Mouse (Mus musculus): Measurements from ENCODE around the gene Olfm1. TPM values are rescaled to one million over a fixed set of nuclear protein-coding genes. Genes with fewer than 3 reads are reported as not detected.

Olfm1 gene
- polyA plus RNA-seq, 1 experiment from 2014 or later: 340 TPM

DNA sequence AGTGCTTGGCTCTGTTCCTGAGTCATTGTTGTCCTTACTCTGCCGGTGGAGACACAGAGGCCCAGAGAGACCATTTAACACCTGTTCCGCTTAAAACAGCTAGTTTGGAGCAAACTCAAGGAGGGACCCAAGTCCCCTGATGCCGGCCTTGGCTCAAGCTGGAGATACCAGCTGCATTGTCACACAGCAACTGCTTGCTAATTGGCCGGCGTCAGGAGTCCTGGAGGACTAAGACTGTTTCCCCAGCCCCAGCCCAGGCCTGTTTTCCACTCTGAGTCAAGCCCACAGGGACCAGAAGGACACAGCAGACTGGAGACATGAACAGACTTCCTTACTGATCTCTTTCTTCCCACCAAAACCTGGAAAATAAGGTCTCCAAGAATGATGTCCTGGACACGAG is 43.7 kb downstream of the Olfm1 start:
- no peak for ATAC-seq
- H3K4me1 ChIP-seq (ENCODE audit: control insufficient read depth, insufficient read depth, low read length): no peaks in the 10 kb centered on the region

DNA sequence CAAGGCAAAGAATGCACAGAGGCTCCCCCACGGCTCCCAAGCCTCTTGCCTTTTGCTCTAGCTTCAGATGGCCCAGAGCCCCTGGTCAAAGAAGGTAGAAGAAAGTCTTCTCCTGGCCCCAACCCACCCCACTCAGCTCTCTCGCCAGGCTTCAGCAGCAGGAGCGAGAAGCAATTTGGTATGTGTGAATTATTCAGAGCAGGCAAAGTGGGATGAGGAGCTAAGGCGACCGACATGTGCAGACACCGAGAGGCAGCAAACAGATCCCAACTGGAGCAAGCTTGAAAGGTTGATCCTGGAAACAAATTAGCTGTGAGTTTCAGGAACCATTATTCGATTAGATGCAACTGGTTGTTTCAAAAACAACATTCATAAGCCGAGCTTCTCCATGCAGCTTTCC is 46.8 kb downstream of the Olfm1 start:
- H3K4me3 ChIP-seq (ENCODE audit: low read depth, low read length): no peak overlapping the region
- H3K9ac ChIP-seq (ENCODE audit: low read depth, low read length): no peak overlapping the region
- H3K27ac ChIP-seq (ENCODE audit: low read length): no peak overlapping the region
- no peaks in the 10 kb centered on the region for H3K4me1 ChIP-seq (ENCODE audit: control insufficient read depth, insufficient read depth, low read length)
- H3K4me2 ChIP-seq (ENCODE audit: low read length): no peak overlapping the region
- H3K27me3 ChIP-seq (ENCODE audit: control insufficient read depth, insufficient read depth, low read depth, low read length): no peaks in the 10 kb centered on the region
- WGBS: 80% methylated on average over 8 of the region's 8 CpGs
- no peaks in the 10 kb centered on the region for H3K36me3 ChIP-seq (ENCODE audit: control insufficient read depth, insufficient read depth, low read length)
- no peak for ATAC-seq
- H3K9me3 ChIP-seq (replicated peaks; ENCODE audit: control insufficient read depth, low read length, poor library complexity, severe bottlenecking): no peaks in the 10 kb centered on the region

More for the DNA sequence above, 43.7 kb downstream of the Olfm1 start:
- Histone ChIP-seq H3K36me3 (ENCODE audit: control insufficient read depth, insufficient read depth, low read length) (no peaks in the 10 kb centered on the region; the same call in 1 of the 2 replicates), H3K27me3 (ENCODE audit: control insufficient read depth, insufficient read depth, low read depth, low read length) (no peaks in the 10 kb centered on the region), H3K27ac (ENCODE audit: low read length) (no peak overlapping the region), H3K9me3 (replicated peaks; ENCODE audit: control insufficient read depth, low read length, poor library complexity, severe bottlenecking) (no peaks in the 10 kb centered on the region), H3K9ac (ENCODE audit: low read depth, low read length) (no peak overlapping the region), H3K4me2 (ENCODE audit: low read length) (no peak overlapping the region), H3K4me3 (ENCODE audit: low read depth, low read length) (no peak overlapping the region)
- WGBS: 80% methylated on average over 6 of the region's 6 CpGs

DNA sequence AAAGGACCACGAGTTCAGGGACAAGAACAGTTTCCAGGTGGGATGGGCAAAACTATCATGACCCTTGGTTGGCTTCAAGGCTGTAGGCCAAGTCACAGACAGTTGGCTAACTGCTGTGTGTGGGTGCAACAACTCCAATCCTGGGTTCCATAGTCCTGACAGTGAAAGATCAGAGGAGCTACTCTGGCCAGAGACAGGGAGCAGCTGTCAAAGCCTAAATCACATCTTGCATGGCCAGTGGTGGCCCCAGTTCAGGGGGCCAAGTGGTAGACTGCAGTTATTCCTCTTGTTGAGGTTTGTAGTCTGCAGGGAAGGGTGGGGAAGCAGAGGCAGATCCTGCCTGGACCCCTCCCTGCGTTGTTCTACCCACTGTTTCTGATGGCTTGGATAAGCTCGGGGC is 48.1 kb downstream of the Olfm1 start:
- Histone ChIP-seq H3K9me3 (replicated peaks; ENCODE audit: control insufficient read depth, low read length, poor library complexity, severe bottlenecking) (no peaks in the 10 kb centered on the region), H3K27me3 (ENCODE audit: control insufficient read depth, insufficient read depth, low read depth, low read length) (no peaks in the 10 kb centered on the region), H3K36me3 (ENCODE audit: control insufficient read depth, insufficient read depth, low read length) (no peaks in the 10 kb centered on the region), H3K4me3 (ENCODE audit: low read depth, low read length) (no peak overlapping the region), H3K9ac (ENCODE audit: low read depth, low read length) (no peak overlapping the region), H3K4me2 (ENCODE audit: low read length) (no peak overlapping the region), H3K4me1 (ENCODE audit: control insufficient read depth, insufficient read depth, low read length) (no peaks in the 10 kb centered on the region), H3K27ac (ENCODE audit: low read length) (no peak overlapping the region)
- no peak for ATAC-seq
- WGBS: 85% methylated on average over 3 of the region's 3 CpGs

DNA sequence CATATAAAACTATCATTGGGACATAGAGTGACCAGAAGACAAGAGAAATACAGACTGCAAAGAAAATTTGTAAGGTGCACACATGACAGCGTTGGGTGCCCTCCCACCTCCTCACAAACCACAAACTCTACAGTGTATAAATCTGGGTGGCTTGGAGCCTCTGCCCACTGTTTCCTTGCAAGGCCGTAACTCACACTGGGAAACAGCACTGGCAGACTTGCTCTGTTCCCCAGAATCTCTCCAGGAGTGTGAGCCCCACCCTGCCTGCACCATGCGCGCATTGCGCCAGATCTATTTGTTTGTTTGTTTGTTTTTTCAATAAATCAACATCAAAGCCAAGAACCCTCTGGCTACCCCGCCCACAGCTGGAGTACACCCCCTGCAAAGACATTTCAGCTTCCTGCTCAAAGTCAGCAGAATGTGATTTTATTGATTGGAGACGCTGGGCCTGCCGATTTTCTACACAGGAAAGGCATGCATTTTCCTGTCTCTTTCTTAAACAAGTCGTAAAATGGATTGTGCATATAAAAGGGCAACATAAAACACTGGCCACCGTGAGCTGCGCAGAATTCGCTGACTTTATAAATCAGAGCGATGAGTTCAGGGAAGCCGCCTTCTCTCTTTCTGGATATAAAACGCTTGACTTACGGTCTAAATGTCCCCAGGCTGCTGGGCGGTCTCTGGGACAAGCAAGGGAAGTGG is 48.9 kb downstream of the Olfm1 start:
- 74% methylated on average over 17 of the region's 17 CpGs for WGBS
- H3K4me3 ChIP-seq (ENCODE audit: low read depth, low read length): no peak overlapping the region
- ATAC-seq: no peak
- no peaks in the 10 kb centered on the region; the same call in 1 of the 2 replicates for H3K4me1 ChIP-seq (ENCODE audit: control insufficient read depth, insufficient read depth, low read length)
- H3K4me2 ChIP-seq (ENCODE audit: low read length): no peak overlapping the region
- no peaks in the 10 kb centered on the region for H3K36me3 ChIP-seq (ENCODE audit: control insufficient read depth, insufficient read depth, low read length)
- no peaks in the 10 kb centered on the region for H3K27me3 ChIP-seq (ENCODE audit: control insufficient read depth, insufficient read depth, low read depth, low read length)
- H3K27ac ChIP-seq (ENCODE audit: low read length): no peak overlapping the region; the same call in 1 of the 2 replicates
- H3K9me3 ChIP-seq (replicated peaks; ENCODE audit: control insufficient read depth, low read length, poor library complexity, severe bottlenecking): no peaks in the 10 kb centered on the region
- H3K9ac ChIP-seq (ENCODE audit: low read depth, low read length): no peak overlapping the region

DNA sequence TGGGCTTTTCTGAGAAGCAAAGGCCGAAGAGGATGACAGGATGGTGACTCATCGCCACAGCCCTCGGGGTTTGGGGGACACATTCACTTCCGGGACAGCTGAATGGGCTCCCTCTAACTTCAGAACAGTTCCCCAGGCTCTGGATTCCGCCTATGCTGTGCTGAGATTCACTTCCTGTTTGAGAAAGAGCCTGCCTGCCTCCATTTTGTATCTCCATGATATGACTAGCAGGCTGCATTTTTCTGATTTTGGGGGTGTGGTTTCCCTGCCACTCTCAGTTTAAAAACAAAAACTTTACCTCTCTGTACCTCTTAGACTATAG is 49.4 kb downstream of the Olfm1 start:
- H3K9me3 ChIP-seq (replicated peaks; ENCODE audit: control insufficient read depth, low read length, poor library complexity, severe bottlenecking): no peaks in the 10 kb centered on the region
- H3K27ac ChIP-seq (ENCODE audit: low read length): no peak overlapping the region
- H3K4me1 ChIP-seq (ENCODE audit: control insufficient read depth, insufficient read depth, low read length): peaks cover 4% of the 10 kb centered on the region; the same call in 1 of the 2 replicates

DNA sequence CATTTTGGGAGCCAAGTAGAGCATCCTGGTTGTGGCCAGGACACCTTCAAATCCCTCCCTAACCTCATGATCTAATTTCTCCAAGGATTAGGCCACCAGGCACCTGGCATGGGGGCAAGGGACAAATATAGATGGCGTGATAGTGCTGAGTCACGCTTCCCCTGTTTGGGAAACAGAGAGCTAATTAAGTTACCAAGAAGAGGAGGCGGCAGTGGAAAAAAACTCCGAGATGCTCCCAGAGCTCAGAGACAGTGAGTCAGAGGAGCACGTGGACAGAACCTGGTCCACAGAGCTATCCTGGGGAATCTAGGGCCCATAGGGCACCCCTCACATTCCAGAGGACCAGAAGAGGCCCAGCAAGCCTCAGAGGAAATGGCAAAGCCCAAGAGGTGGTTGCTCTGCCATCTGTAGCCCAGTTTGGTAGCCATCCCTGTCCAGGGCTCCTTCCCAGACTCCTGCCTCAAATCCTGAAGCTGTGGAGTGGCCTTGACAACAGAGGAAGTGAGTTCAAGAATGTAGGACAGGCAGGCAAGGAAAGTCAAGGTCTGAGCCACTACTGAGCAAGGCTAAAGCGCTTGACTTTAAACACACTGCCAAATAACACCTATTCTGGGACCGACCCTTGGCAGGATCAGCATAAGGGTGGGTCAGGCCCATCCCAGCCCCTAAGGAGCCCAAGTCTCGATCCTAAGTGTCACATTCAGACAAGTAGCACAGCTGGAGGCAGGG is 52.0 kb downstream of the Olfm1 start:
- 68% methylated on average over 8 of the region's 8 CpGs for WGBS
- Histone ChIP-seq H3K4me3 (ENCODE audit: low read depth, low read length) (no peak overlapping the region), H3K4me2 (ENCODE audit: low read length) (no peak overlapping the region), H3K36me3 (ENCODE audit: control insufficient read depth, insufficient read depth, low read length) (no peaks in the 10 kb centered on the region), H3K9me3 (replicated peaks; ENCODE audit: control insufficient read depth, low read length, poor library complexity, severe bottlenecking) (no peaks in the 10 kb centered on the region), H3K4me1 (ENCODE audit: control insufficient read depth, insufficient read depth, low read length) (peaks cover 6% of the 10 kb centered on the region; the same call in 1 of the 2 replicates), H3K27me3 (ENCODE audit: control insufficient read depth, insufficient read depth, low read depth, low read length) (no peaks in the 10 kb centered on the region), H3K9ac (ENCODE audit: low read depth, low read length) (no peak overlapping the region), H3K27ac (ENCODE audit: low read length) (no peak overlapping the region)
- no peak for ATAC-seq

More for the DNA sequence above, 49.4 kb downstream of the Olfm1 start:
- Histone ChIP-seq H3K27me3 (ENCODE audit: control insufficient read depth, insufficient read depth, low read depth, low read length) (no peaks in the 10 kb centered on the region), H3K4me3 (ENCODE audit: low read depth, low read length) (no peak overlapping the region), H3K36me3 (ENCODE audit: control insufficient read depth, insufficient read depth, low read length) (no peaks in the 10 kb centered on the region), H3K9ac (ENCODE audit: low read depth, low read length) (no peak overlapping the region), H3K4me2 (ENCODE audit: low read length) (no peak overlapping the region)
- no peak for ATAC-seq
- 69% methylated on average over 5 of the region's 5 CpGs for WGBS

DNA sequence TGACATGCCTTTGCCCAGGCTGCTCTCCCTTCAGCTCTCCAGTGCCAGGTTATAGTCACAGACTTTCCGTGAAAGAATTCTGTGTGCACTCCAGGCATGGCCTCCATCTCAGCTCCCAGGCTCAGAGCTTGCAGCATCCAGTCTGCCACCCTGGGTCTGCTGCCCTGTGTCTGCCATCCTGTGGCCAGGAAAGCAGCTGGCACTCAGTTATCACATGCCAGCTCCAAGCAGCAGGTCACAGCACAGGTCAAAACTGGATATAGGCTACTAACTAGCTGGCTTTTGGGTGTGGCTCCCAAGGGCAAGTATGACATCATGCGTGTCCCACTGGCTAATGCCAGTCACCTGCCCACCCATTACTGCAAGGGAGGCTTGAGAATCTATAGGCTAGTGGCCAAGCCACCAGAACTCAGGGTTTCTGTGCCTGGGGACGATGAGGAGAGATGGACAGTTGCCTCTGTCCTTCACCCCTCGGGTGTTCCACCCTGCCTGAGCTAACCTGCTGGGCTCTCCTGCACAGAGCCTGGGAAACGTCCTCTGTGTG is 53.4 kb downstream of the Olfm1 start:
- Histone ChIP-seq H3K9ac (ENCODE audit: low read depth, low read length) (no peak overlapping the region), H3K4me3 (ENCODE audit: low read depth, low read length) (no peak overlapping the region), H3K9me3 (replicated peaks; ENCODE audit: control insufficient read depth, low read length, poor library complexity, severe bottlenecking) (no peaks in the 10 kb centered on the region), H3K4me1 (ENCODE audit: control insufficient read depth, insufficient read depth, low read length) (peaks cover 6% of the 10 kb centered on the region; the same call in 1 of the 2 replicates), H3K36me3 (ENCODE audit: control insufficient read depth, insufficient read depth, low read length) (no peaks in the 10 kb centered on the region), H3K27ac (ENCODE audit: low read length) (no peak overlapping the region), H3K4me2 (ENCODE audit: low read length) (no peak overlapping the region), H3K27me3 (ENCODE audit: control insufficient read depth, insufficient read depth, low read depth, low read length) (no peaks in the 10 kb centered on the region)
- 82% methylated on average over 5 of the region's 5 CpGs for WGBS
- no peak for ATAC-seq

DNA sequence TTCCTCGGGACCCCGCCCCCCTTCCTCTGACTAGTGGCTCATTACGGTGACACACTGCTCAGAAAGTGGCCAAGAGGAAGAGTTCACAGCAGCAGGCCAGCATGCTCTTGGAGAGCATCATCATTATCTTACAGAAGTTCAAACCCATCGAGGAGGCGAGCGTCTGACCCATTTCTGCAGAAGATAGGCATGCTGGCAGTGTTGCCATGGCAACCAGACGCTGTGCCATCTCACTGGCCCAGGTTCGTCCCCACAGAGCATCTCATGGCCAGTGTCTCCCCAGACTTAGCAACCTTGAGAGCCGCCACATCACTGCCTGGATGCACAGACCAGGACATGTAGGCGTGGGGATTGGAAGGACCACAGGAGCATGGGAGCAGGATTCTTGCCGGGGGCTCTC is 54.3 kb downstream of the Olfm1 start:
- Histone ChIP-seq H3K27me3 (ENCODE audit: control insufficient read depth, insufficient read depth, low read depth, low read length) (no peaks in the 10 kb centered on the region), H3K9me3 (replicated peaks; ENCODE audit: control insufficient read depth, low read length, poor library complexity, severe bottlenecking) (no peaks in the 10 kb centered on the region), H3K4me3 (ENCODE audit: low read depth, low read length) (no peak overlapping the region), H3K9ac (ENCODE audit: low read depth, low read length) (no peak overlapping the region), H3K4me1 (ENCODE audit: control insufficient read depth, insufficient read depth, low read length) (peaks cover 6% of the 10 kb centered on the region; the same call in 1 of the 2 replicates), H3K27ac (ENCODE audit: low read length) (no peak overlapping the region), H3K4me2 (ENCODE audit: low read length) (no peak overlapping the region), H3K36me3 (ENCODE audit: control insufficient read depth, insufficient read depth, low read length) (no peaks in the 10 kb centered on the region)
- no peak for ATAC-seq
- WGBS: 49% methylated on average over 11 of the region's 11 CpGs

DNA sequence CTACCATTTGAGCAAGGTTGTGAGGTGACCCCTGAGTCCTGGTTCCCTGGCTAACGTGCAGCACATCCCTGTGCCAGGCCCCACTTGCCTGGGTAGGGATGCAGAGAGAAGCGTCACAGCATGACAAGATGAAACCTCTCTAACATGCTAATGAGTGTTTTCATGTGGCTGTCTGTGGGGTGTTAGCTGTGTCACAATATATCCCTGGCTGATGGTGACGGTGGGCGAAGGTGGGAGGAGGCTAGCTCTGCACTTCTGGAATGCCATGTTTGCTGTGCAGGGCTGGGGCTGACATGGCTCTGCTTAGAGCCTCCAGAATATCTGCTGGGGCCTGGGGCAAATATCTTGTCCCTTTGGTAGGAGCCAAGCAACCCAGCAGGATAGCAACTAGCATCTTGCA is 59.8 kb downstream of the Olfm1 start:
- Histone ChIP-seq H3K27me3 (ENCODE audit: control insufficient read depth, insufficient read depth, low read depth, low read length) (no peaks in the 10 kb centered on the region), H3K4me3 (ENCODE audit: low read depth, low read length) (no peak overlapping the region), H3K9me3 (replicated peaks; ENCODE audit: control insufficient read depth, low read length, poor library complexity, severe bottlenecking) (no peaks in the 10 kb centered on the region), H3K27ac (ENCODE audit: low read length) (no peak overlapping the region), H3K4me1 (ENCODE audit: control insufficient read depth, insufficient read depth, low read length) (peaks cover 2% of the 10 kb centered on the region), H3K36me3 (ENCODE audit: control insufficient read depth, insufficient read depth, low read length) (no peaks in the 10 kb centered on the region), H3K9ac (ENCODE audit: low read depth, low read length) (no peak overlapping the region), H3K4me2 (ENCODE audit: low read length) (no peak overlapping the region)
- 47% methylated on average over 4 of the region's 4 CpGs for WGBS
- ATAC-seq: no peak
